Mouse (Mus musculus) layer of hippocampus, adult 8-10 months (tissue): ENCODE measurements around the gene Sirt4. TPM values are rescaled to one million over a fixed set of nuclear protein-coding genes. Genes with fewer than 3 reads are reported as not detected.
"Not testable (repeated sequence)": the region's sequence is repeated elsewhere in the genome, so short reads cannot be mapped to it uniquely, and the experiment has no call there.

Experiments
- DNase-seq, 2 experiments: peaks; one replicate each; pipeline ENCODE4 v3.0.0; 2022; ENCODE audit warnings: low spot score in 2 of 2
- total RNA-seq, 4 experiments: library from RNA; stranded (reverse); gene quantifications; 2 replicates each; pipeline ENCODE4 v1.2.4; 2022

The Sirt4 gene
- total RNA-seq, 4 experiments from 2014 or later = 34.0 to 58.6 (median 41.9) TPM

GRCm38 (mm10) chr5:115514896-115515587 lies 30.5 kb upstream of the Sirt4 start:
- peak in 1 of 2 experiments; percentile 30 for DNase-seq

DNA sequence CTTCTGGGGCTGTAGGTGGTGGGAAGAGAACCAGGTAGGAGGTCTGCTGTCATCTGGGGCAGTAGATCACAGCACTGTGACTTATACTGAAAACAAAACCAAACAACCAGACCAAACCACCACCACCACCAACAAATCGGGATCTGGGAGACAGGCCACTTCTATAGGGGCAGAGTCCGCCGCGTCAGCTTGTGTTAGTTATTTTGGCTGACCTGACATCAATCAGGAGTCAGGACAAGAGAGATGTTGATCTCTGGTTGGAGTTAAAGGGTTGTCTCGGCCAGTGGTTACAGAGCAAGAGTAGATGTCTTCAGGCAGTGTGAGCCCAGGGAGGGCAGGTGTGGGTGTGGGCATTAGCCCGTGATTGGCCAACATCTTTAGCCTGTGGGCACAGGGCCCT lies 29.8 kb upstream of the Sirt4 start:
- DNase-seq = no peak

DNA sequence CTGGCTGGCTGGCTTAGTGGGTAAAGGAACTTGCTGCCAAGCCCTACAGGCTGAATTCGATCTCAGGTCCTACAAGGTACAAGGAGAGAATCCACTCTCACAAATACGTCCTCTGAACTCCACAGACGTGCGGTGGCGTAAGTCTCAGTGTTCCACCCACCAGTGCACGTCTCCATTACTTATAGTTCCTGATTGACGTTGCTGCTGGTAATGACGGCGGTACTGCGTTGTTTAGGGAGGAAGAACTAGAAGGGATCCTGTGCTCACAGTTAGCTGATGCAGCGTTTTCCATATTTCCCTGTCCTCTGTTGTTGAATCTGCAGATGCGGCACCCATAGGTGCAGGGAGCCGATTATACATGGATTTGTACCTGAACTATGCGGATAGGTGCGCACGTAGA lies 29.2 kb upstream of the Sirt4 start:
- DNase-seq = no peak

DNA sequence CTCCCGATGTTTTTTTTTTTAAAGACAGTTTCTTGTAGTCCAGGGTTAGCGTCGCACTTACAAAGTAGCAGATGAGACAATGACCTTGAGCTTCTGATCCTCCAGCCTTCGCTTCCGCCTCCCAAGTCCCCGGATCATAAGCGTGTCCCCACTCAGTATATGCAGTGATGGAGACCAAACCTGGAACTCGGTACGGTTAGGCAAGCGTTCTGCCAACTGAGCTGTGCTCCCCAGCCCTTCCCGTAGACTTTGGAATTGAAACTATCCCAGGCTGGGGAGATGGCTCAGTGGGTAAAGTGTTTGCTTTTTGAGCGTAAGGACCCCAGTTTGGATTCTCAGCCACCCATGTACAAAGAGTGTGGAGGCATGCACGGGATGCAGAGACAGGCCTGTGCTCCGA lies 28.7 kb upstream of the Sirt4 start:
- DNase-seq = no peak

DNA sequence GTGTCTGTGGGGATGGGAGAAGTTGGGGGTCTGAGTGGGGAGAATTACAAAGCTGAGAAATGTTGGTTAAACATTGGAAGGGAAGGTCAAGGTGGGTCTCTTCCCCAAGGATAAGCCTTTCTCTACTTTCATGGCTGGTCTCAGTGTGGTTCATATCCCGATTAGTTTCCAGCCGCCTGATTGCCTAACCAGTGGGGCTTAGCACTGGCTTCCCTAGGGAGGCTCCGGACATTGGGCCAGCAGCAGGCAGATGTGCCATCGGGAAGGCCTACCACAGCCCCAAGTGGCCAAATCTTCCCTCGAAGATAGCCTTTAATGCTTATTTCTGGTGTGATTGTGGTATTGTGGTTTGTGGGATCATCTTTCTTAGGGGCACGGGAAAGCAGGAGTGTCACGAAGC lies 27.9 kb upstream of the Sirt4 start:
- DNase-seq = no peak

DNA sequence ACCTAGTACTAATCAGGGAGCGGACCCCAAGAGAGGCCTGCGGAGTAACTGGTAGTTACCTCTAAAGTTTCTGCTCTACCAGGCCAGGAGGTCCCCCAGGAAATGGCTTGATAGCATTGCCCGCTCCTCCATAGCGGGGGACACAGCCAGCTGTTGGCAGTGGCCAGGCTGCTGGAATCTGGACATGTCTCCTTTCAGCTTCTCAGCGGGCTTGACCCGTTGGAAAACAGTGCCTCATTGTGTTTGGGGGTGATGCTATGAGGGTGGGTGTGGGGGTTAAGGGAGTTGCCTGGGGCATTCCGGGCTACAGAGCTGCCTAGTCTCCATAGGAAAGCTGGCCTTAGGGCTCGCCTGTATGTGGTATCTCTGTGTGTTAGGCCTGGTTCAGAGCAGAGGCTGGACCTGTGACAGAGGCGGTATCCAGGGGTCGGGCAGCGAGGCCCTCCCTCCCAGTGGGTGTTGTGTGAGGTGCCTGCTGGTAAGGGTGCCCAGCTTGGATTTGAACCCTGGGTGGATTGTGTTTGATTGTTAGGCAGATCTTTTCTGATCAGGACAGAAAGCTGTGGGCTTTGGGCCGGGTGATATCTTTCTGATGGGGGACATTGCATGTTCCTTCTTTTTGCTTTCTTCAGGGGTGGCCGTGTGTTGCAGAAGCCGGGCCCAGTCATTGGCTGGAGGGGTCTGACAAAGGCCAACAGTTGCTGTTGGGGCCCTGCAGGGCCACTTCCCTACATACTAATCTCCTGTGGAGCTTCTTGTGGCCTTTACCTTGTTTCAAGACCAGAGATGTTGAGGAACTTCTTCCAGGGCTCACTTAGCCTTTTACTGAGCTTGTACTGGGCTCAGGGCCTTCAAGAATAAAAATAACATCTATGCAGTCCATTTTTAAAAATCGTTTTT lies 25.5 kb upstream of the Sirt4 start:
- DNase-seq = no peak

DNA sequence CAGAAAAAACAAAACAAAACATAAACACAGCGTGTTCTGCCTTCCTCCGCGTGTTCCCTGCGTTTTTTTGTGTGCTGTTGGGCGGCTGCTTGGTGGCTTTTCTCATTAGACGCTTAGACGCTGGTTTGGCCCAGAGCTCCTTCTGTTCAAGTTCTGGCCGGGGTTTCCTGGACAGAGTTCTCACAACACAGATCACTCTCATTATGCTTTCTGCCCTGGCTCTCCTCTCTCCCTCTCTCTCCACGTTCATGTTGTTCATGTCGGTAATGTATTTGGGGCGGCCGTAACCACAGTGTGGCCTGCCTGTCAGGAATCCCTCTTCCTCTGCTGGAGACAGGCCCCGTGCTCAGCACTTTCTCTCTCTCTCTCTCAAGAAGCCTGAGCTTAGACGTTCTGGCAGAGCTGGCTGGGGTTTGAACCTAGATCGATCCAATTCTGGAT lies 24.8 kb upstream of the Sirt4 start:
- DNase-seq = peak in 1 of 2 experiments; percentile 50

DNA sequence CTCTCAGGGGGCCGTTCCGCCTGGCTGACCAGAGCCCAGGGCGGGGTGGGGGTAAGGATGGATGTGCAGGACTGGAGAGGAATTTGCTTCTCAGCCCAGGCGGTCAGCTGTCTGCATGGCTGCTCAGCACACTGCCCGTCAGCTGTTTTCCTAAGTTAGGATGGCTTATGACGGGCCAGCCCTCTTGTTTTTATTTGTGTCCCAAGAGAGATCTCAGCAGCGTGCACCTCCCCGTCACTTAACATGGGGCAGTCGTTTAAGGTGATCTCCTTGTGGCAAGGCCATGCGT lies 24.3 kb upstream of the Sirt4 start:
- DNase-seq = no peak

GRCm38 (mm10) chr5:115507981-115508858 lies 23.7 kb upstream of the Sirt4 start:
- no peak for DNase-seq

DNA sequence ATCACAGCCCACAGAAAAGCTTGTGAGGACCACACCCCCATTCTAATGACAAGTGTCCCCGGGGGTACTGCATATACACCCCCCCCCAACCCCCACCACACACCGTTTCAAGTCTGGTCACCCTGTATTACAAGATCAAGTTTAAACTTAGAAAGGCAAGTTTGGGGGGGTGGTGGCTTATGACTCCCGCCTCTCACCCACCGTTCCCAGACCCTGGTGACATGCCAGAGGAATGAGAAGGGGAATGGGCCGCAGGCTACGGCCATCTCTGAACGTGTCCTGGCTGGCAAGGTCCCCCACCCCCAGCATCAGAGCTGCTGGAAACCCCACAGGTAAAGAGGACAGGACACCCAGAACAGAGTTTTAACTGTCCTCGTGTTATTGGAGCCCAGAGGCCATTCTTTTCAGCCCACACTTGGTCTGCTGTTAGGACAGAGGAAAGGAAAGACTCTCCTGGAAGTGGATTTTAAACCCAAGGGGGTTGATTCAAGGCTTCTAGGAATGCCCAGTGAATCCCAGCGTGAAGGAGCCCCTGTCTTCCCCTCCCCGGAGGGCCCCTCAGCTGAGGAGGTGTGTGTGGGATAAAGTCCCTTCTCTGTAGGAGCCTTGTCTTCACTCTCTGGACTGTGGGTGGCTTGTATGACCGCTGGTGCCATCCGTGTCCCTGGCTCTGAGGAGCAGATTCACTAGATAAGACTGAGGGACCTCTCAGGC lies 22.9 kb upstream of the Sirt4 start:
- DNase-seq = no peak

- DNase-seq = peak; percentile 73 to 87
These were observed 22.1 kb upstream of the Sirt4 start, which contains the start of gene Pxn for GRCm38 (mm10) chr5:115506454-115507201. TSS of gene Pxn (plus strand) at chr5:115506676.

- not testable (repeated sequence) for DNase-seq
These were observed 21.1 kb upstream of the Sirt4 start for GRCm38 (mm10) chr5:115505617-115506016.

DNA sequence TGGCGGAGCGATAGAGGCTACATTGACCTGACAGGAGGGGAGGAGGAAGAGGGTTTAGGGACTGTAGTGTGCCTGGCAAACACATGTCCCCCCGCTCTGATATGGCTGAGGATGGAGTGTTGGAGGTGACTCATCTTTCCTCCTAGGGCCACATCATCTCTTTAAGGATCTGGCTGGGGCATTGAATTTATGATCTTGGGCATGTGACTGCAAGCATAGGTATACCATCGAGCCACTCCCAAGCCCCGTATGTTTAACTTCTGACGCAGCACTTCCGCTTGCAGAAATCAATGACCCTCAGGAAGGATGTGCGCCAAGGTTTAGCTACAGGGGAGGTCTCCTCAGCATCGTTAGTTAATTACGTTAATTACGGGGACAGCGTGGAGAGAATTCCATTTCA lies 18.5 kb upstream of the Sirt4 start:
- no peak for DNase-seq

- DNase-seq = no peak
These were observed 15.9 kb upstream of the Sirt4 start for GRCm38 (mm10) chr5:115500383-115500935.

DNA sequence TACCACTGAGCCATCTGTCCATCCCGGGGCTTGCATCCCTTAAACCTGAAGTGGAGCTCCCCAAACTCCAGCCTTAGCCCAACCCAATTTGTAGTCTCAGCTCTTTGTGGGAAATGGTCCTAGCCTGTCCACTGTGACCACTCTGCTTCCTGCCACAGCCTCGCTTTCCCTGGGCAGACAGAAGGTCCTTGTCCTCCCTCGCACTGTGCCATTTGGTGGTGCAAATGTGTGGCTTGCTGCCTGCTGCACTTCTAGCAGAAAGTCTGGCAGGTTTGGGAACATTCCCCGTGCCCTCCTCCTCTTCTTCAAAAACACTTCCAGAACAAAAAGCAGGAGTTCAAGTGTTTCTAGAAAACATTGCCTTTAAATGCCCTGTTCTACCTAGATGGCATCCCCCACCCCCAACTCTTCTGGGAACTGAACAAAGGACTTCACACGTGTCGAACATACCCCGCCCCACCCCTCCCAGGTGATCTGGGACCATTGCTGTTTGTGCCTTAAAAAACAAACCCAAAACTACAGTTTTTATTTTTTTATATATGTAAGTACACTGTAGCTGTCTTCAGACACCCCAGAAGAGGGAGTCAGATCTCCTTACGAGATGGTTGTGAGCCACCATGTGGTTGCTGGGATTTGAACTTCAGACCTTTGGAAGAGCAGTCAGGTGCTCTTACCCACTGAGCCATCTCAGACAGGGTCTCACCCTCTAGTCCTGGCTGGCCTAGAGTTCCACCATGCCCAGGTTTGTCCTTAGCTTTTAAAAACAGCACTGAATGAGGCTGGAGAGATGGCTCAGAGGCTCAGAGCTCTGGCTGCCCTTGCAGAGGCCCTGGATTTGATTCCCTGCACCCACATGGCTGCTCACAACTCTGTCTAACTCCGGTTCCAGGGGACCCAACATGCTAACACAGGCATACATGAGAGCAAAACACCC lies 14.0 kb upstream of the Sirt4 start:
- DNase-seq = no peak

- DNase-seq = no peak
These were observed 12.5 kb upstream of the Sirt4 start for GRCm38 (mm10) chr5:115497033-115497432.

DNA sequence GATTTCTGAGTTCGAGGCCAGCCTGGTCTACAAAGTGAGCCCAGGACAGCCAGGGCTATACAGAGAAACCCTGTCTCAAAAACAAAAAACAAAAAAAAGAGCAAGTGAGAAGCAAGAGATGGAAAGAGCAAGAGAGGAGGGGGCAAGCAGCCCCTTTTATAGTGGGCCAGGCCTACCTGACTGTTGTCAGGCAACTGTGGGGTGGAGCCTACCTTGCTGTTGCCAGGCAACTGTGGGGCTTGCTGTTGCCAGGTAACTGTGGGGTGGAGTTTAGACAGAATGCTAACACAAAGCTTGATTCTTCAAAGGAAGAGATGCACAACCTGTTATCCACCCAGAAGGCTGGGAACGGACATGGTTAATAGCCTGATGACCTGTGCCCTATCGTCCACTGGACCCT lies 11.1 kb upstream of the Sirt4 start:
- not testable (repeated sequence) for DNase-seq

- no peak for DNase-seq
These were observed 8.9 kb upstream of the Sirt4 start for GRCm38 (mm10) chr5:115493441-115493840.
